Mouse (Mus musculus) C2C12 (cell line): Measurements from ENCODE around the gene Ankrd24.

Source experiments
- CEBPB ChIP-seq: IDR thresholded peaks from one replicate; pipeline ENCODE4 v1.6.1; 2011; ENCODE audit warnings: low read depth, mild to moderate bottlenecking, control low read depth, moderate library complexity
- CTCF ChIP-seq: IDR thresholded peaks from one replicate; pipeline ENCODE4 v1.5.1; 2011; ENCODE audit not compliant: control insufficient read depth, insufficient read depth, insufficient read length
- FOSL1 ChIP-seq: IDR thresholded peaks from one replicate; pipeline ENCODE4 v1.8.0; 2011; ENCODE audit warnings: mild to moderate bottlenecking, low read length; ENCODE audit not compliant: poor library complexity, insufficient read depth, severe bottlenecking
- MAX ChIP-seq: IDR thresholded peaks from one replicate; pipeline ENCODE4 v1.6.1; 2011; ENCODE audit warnings: mild to moderate bottlenecking, control low read depth
- MYOG ChIP-seq: IDR thresholded peaks from one replicate; pipeline ENCODE4 v1.6.1; 2011; ENCODE audit not compliant: control insufficient read depth, insufficient read length; ENCODE audit errors: extremely low read depth
- USF1 ChIP-seq: IDR thresholded peaks from one replicate; pipeline ENCODE4 v1.6.1; 2011; ENCODE audit warnings: low read depth, mild to moderate bottlenecking, control low read depth, moderate library complexity

DNA sequence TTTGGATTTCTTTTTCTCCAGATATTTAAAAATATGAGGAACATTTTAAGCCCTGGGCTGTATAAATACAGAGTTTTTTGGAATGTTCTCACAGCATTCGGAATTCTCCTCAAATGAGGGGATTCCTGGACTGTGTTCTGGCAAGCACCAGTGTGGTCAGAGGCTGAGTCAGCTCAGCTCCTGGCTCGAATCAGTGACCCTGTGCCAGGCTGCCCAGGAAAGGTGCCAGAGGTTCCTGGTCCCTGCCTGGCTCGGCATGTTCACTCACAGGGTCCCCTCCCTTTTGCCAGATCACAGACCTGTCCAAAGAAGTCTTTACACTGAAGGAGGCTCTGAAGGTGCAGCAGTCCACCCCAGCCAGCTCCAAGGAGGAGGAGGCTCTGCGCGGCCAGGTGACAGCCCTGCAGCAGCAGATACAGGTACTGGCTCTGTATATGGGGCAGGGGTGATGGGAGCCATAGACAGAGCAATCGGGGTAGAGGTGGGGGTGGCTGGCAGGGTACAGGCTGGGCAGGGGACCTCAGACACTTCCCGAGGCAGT lies 17.7 kb downstream of the Ankrd24 start:
- TF ChIP-seq CTCF (no peak), CEBPB (no peak), MYOG (no peak), USF1 (no peak), MAX (no peak), FOSL1 (no peak)
